Mouse (Mus musculus) heart, embryonic 14.5 days (tissue): ENCODE data around the gene Ttc7b. TPM values are rescaled to one million over a fixed set of nuclear protein-coding genes. Genes with fewer than 3 reads are reported as not detected.
A peak's percentile ranks its signal among the peaks of the same experiment; 100 is the strongest.

ENCODE experiments used
- ATAC-seq: fragments of 200-750 bp; cut with Nextera tagmentation; 2 replicates; pipeline ENCODE4 v1.8.0; 2017; ENCODE audit warnings: low read depth, moderate TSS enrichment; ENCODE audit not compliant: insufficient number of reproducible peaks, insufficient read depth, low FRiP score
- H3K27ac ChIP-seq, 2 experiments: fragments of 200-500 bp in 1 of 2; fragments of 300-500 bp in 1 of 2; sonication (generic) in 1 of 2; replicated peaks in 1 of 2; 2 replicates each; pipeline ENCODE4 v1.5.1; 2012 to 2014; ENCODE audit warnings: low read depth in 2 of 2, low read length in 2 of 2, control low read depth in 1 of 2, mild to moderate bottlenecking in 1 of 2, mixed read lengths in 1 of 2; ENCODE audit not compliant: control insufficient read depth in 1 of 2, insufficient read depth in 1 of 2
- H3K27me3 ChIP-seq: fragments of 300-500 bp; sonication (generic); 2 replicates; pipeline ENCODE4 v1.6.1; 2014; ENCODE audit warnings: mild to moderate bottlenecking, low read length, control low read depth; ENCODE audit not compliant: control insufficient read depth, insufficient read depth
- H3K36me3 ChIP-seq: fragments of 300-500 bp; sonication (generic); 2 replicates; pipeline ENCODE4 v1.6.1; 2014; ENCODE audit warnings: mild to moderate bottlenecking, control low read depth, low read length, mixed read lengths; ENCODE audit not compliant: control insufficient read depth, insufficient read depth
- H3K4me1 ChIP-seq, 2 experiments: fragments of 200-500 bp in 1 of 2; fragments of 300-500 bp in 1 of 2; sonication (generic) in 1 of 2; 2 replicates each; pipeline ENCODE4 v1.6.1; 2012 to 2014; ENCODE audit warnings: low read length in 2 of 2, control low read depth in 1 of 2, mixed read lengths in 1 of 2; ENCODE audit not compliant: control insufficient read depth in 2 of 2, insufficient read depth in 2 of 2
- H3K4me2 ChIP-seq: fragments of 300-500 bp; sonication (generic); 2 replicates; pipeline ENCODE4 v1.6.1; 2014; ENCODE audit warnings: mild to moderate bottlenecking, low read length
- H3K4me3 ChIP-seq, 2 experiments: fragments of 200-500 bp in 1 of 2; fragments of 300-500 bp in 1 of 2; sonication (generic) in 1 of 2; 2 replicates each; pipeline ENCODE4 v1.5.1; 2012 to 2014; ENCODE audit warnings: low read length in 2 of 2, mild to moderate bottlenecking in 2 of 2, control low read depth in 1 of 2, low read depth in 1 of 2, moderate library complexity in 1 of 2; ENCODE audit not compliant: control insufficient read depth in 1 of 2, insufficient read depth in 1 of 2
- H3K9ac ChIP-seq: fragments of 300-500 bp; sonication (generic); 2 replicates; pipeline ENCODE4 v1.6.1; 2014; ENCODE audit warnings: mild to moderate bottlenecking, low read length
- H3K9me3 ChIP-seq: fragments of 300-500 bp; sonication (generic); 2 replicates; pipeline ENCODE4 v1.6.1; 2016; ENCODE audit warnings: low read length, control low read depth; ENCODE audit not compliant: control insufficient read depth
- WGBS: fragments of 180-500 bp; shearing (Covaris S2); extraction: QIAGEN DNeasy Blood & Tissue Kit; methylation state at CpG from one replicate; pipeline ENCODE4 v1.1.7; 2014; 5-methylcytosine and 5-hydroxymethylcytosine counted together
- polyA plus RNA-seq: library from polyadenylated mRNA; unstranded; fragments of >200 nt; fragmentation: Nextera tagmentation; extraction: Ambion mirVana; gene quantifications from 2 replicates; pipeline ENCODE4 v1.2.1, GENCODE M21; 2014

Gene Ttc7b
- polyA plus RNA-seq, 1 experiment from 2014 or later = 16.5 TPM

DNA sequence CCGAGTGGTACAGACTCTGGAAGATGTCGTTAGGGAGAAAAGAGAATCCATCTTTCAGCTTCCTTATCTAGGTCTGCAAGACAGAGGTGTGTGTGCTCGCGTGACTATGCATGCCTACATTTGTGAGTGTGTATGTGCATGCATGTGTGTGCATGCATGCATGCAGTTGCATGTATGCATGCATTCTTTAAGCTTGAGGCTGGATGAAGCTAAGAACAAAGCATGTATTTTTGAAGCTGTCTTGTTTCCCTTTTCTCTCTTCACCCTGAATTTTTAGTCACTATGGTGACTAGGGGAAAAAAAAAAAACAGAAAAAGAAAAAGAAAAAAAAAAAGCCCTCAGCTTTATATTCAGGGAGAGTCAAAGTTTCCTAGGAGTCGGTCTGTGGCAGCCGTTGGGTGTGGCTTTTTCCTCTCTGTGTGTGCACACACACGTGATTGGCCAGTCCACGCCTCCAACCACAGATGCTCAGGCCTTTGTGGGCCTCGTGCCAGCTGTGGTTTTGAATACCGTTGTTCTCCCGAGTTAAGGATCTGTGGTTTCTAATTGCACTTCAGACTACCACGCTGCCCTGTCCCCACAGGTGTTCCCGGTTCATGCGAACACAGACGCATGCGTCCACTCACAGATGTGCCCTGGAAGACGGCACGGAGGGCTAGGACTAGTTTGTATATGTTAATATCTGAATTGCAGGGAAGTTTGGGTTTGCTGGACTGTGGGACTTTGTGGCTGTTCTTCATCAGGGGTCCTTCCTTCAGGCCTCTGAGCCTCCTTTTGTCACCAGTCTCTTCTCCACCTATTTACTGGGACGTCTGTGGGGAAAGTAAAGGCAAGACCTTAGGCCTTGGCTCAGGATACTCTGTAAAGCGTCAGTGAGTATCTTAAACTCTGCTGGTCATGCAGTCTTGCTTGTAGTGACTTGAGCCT, 243.8 kb downstream of the Ttc7b start:
- 60% methylated on average over 20 of the region's 20 CpGs for WGBS
- H3K9ac ChIP-seq = no peak overlapping the region
- peaks cover 13 to 14% of the 10 kb centered on the region in 2 experiments for H3K4me1 ChIP-seq
- ATAC-seq = no peak
- no peaks in the 10 kb centered on the region for H3K27me3 ChIP-seq
- H3K4me2 ChIP-seq = no peak overlapping the region
- H3K27ac ChIP-seq = peak overlapping the region; percentile 46 to 49; a peak in 3 of 4 replicates
- no peak overlapping the region for H3K4me3 ChIP-seq
- no peaks in the 10 kb centered on the region for H3K9me3 ChIP-seq
- H3K36me3 ChIP-seq = no peaks in the 10 kb centered on the region

DNA sequence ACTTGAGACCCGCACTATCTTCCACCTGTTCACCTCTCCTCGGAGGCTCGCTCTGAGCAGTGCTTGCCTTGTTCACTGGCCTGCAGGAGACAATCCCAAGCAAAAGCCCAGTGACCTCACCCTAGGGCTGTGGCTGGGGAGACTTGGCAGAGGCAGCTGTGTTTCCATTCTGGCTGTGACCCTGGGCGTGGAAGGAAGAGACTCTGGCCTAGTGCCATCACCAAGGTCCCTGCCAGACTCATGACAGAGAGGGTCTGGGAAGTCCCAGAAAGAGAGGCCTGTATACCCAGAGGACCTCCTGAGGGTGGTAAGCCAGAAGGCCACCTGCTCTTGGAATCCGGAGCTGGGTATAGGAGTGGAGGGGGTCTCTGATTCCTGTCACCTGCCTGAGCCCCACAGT, 244.8 kb downstream of the Ttc7b start:
- Histone ChIP-seq H3K4me3 (no peak overlapping the region), H3K27me3 (no peaks in the 10 kb centered on the region), H3K27ac (peak overlapping the region; percentile 29 to 46; a peak in 2 of 4 replicates), H3K4me1 (peaks cover 8 to 10% of the 10 kb centered on the region in 2 experiments; a peak in 3 of 4 replicates), H3K36me3 (no peaks in the 10 kb centered on the region), H3K4me2 (no peak overlapping the region), H3K9ac (no peak overlapping the region), H3K9me3 (no peaks in the 10 kb centered on the region)
- peak; percentile 53 for ATAC-seq
- 45% methylated on average over 5 of the region's 5 CpGs for WGBS

DNA sequence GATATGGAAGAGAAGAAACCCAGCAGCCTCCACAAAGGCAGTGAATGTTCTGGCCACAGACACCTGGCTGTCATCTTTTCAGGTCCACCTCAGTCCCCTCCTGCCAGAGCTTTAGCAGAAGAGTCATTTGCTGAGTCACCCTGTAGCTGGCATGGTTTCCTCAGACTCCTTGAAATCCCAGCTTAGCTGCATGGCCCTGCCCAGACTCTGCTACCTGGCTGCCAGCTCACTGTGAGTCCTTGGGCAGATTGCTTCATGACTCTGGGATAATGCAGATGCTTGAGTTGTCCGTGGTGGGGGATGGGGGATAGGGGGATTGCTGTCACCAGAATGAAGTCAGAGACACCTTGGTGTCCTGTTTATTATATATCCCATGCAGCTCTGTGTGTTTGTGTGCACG, 247.6 kb downstream of the Ttc7b start:
- Histone ChIP-seq H3K27ac (no peak overlapping the region), H3K4me3 (no peak overlapping the region), H3K4me1 (peaks cover 8 to 10% of the 10 kb centered on the region in 2 experiments; a peak in 3 of 4 replicates), H3K4me2 (no peak overlapping the region), H3K9ac (no peak overlapping the region), H3K27me3 (no peaks in the 10 kb centered on the region), H3K9me3 (no peaks in the 10 kb centered on the region), H3K36me3 (no peaks in the 10 kb centered on the region)
- WGBS = 64% methylated on average over 2 of the region's 2 CpGs
- ATAC-seq = no peak

DNA sequence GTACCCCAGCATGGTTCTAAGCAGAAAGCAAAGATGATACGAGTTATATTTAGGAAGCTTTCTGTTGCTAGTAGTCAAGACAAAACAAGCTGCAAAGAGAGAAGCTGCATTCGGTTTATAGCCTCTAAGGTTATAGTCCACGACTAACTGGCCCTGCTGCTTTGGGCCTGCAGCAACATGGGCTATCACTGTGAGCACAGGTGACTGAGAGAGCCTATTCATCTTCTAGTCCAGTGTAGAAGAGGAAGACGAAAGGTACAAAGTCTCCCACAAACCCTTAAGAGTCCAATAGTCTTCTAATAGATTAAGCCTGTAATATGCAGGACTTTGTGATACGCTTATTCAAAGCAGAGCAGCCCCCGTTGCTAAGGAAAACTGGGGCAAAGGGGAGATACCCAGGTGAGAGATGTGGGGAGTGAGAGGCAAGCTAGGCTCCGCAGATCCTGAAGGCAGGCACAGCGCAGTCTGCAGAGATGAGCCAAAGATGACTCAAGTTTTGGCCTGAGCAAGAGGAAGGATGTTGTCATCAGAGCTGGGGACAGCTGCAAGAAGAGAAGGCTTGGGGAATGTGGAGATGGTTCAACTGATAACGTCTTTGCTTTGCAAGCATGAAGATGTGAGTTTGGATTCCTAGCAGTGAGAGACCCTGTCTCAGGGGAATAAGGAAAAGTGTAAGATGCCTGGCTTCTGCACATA, 250.5 kb downstream of the Ttc7b start:
- ATAC-seq = no peak
- Histone ChIP-seq H3K27ac (no peak overlapping the region), H3K4me2 (no peak overlapping the region), H3K27me3 (0 out of 2 replicates have a peak, but pooled peaks cover 4% of the 10 kb centered on the region), H3K9me3 (no peaks in the 10 kb centered on the region), H3K36me3 (no peaks in the 10 kb centered on the region), H3K4me1 (no peaks in the 10 kb centered on the region), H3K4me3 (no peak overlapping the region), H3K9ac (no peak overlapping the region)
- WGBS = 71% methylated on average over 9 of the region's 9 CpGs

DNA sequence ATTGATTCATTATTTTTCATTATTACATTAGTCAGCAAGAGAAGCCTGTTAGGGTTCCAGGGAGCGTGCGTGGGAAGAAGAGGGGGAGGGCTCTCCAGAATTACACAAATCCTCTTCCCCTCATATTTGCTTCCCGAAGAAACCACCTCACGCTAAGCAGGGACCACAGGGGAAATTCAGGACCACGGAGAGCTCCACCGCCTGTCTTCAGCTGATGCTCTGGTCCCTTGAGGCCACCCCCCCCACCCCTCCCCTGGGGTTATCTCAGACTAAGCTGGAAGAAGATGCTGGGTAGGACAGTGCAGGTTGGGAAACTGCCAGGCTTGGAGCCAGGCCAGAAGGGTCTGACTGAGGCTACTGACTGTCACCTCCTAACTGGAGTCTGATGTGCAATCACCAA, 252.6 kb downstream of the Ttc7b start:
- WGBS = 3% methylated on average over 6 of the region's 6 CpGs
- Histone ChIP-seq H3K9ac (no peak overlapping the region), H3K4me1 (no peaks in the 10 kb centered on the region), H3K4me3 (no peak overlapping the region), H3K27me3 (0 out of 2 replicates have a peak, but pooled peaks cover 4% of the 10 kb centered on the region), H3K9me3 (no peaks in the 10 kb centered on the region), H3K27ac (no peak overlapping the region), H3K4me2 (no peak overlapping the region), H3K36me3 (no peaks in the 10 kb centered on the region)
- no peak for ATAC-seq

DNA sequence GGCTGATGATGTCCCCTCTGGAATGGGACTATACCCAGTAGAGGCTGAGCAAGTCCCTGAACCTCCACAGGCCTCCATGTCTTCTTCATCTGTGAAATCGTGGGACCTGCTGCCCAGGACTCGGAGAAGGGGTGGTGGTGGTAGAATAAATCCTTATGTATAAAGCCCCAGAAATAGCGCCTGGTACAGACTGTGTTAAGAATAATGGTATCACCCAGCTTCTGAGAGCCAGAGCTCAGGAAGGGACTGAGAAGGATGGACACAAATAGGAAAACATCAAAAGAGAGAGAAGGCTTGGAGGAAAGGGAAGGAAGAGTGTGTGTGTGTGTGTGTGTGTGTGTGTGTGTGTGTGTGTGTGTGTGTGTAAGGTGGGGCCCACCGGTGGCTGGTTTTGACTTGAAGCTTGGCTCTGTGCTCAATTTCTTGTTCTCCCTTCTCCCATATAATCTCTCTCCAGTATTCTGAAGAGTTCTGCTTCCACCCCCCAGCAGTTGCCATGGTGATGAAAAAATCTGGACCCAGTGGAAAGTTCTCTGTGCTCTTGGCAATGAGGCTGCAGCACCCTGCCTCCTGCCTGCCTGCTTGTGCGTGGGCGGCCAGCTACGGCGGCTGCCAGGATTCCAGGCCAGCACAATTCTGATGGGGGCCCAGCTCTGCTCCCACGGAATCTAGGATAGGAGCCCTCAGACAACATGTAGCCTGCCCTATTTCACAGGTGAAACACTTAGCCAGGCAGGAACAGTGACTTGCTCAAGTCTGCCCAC, 254.9 kb downstream of the Ttc7b start:
- peak; percentile 29; the same call in 1 of the 2 replicates for ATAC-seq
- Histone ChIP-seq H3K4me1 (no peaks in the 10 kb centered on the region), H3K9ac (no peak overlapping the region), H3K27ac (no peak overlapping the region), H3K4me2 (no peak overlapping the region), H3K36me3 (no peaks in the 10 kb centered on the region), H3K9me3 (no peaks in the 10 kb centered on the region), H3K27me3 (0 out of 2 replicates have a peak, but pooled peaks cover 4% of the 10 kb centered on the region), H3K4me3 (no peak overlapping the region)
- 52% methylated on average over 9 of the region's 9 CpGs for WGBS

DNA sequence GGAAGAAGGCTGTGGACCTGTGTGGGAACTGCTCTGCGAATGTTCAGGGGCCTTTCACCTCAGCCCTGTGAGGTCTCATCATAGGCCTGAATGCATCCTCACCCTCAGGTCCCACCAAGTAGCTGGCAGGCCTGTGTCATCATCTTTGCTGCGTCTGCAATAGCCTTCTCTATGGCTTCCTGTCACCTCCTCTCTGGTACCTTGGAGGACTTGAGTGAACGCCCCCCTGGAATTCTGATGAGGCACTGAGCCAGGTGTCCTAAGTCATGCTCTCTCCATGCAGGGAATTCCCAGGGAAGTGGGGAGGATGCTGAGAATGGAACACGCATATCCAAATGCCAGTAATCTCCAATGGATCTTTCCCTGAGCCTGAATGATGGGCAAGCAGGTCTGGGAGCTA, 255.7 kb downstream of the Ttc7b start:
- no peak overlapping the region for H3K4me3 ChIP-seq
- H3K27me3 ChIP-seq = 0 out of 2 replicates have a peak, but pooled peaks cover 4% of the 10 kb centered on the region
- no peaks in the 10 kb centered on the region for H3K9me3 ChIP-seq
- no peaks in the 10 kb centered on the region for H3K4me1 ChIP-seq
- no peak overlapping the region for H3K27ac ChIP-seq
- WGBS = 53% methylated on average over 4 of the region's 4 CpGs
- ATAC-seq = no peak
- no peaks in the 10 kb centered on the region for H3K36me3 ChIP-seq
- no peak overlapping the region for H3K9ac ChIP-seq
- no peak overlapping the region for H3K4me2 ChIP-seq
